Mouse (Mus musculus) urinary bladder, adult 18-20 months (tissue): ENCODE measurements around the gene Cntn4.

Experiments
- DNase-seq, 2 experiments: peaks; one replicate each; pipeline ENCODE4 v3.0.0; 2022; ENCODE audit warnings: low spot score in 2 of 2, mixed read lengths in 2 of 2

Gene Cntn4

DNA sequence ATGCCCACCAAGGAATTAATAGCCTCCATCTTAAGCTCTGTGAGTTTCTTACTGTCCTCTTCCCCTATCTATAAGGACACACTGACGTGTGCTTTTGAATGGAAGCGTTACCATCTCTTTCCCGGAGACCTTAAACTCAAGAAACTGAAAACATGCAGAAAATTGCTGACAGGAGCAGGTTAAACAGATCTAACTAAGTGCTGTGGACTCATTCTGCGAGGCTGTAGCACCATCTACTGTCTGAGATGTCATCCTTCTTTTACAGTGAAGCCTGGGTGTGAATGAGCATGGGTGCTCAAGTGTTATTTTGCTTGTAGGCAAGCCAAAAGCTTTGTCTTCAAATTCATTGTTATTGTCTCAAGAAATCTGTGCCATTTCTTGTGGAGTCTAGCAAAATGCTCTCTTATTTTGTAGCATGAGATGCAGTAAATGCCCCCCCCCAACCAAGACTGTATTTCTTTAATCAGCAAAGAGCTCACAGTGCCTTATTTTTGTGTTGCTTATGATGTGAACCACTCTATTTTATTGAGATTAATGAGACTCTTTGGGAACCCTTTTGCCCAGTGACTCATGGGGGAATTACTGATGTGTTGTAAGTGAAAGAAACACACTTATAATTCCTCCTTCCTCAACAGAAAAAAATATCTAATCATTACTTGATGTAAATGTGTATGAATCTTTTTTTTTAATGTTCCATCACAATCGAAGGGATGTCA lies 968.2 kb downstream of the Cntn4 start:
- peak in 1 of 2 experiments; percentile 13 for DNase-seq

DNA sequence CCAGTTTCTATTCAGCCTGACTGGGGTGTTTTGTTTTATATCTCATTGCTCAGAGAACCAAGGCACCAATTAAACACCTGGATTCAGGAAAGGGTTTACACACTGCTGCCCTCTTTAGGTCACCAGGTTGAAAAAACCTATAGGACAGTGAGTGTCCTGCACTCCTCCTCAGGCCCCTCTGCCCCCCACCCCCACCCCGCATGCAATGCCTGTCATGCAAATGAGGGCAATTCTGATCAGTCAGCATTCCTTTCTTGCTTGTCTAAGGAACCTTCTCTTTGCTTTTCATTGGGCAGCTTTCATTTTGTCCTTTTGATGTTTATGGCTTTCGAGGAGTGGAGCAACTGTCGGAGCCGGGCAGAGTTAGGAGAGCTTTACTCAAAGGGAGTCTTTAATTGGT lies 969.5 kb downstream of the Cntn4 start:
- DNase-seq, result no peak

DNA sequence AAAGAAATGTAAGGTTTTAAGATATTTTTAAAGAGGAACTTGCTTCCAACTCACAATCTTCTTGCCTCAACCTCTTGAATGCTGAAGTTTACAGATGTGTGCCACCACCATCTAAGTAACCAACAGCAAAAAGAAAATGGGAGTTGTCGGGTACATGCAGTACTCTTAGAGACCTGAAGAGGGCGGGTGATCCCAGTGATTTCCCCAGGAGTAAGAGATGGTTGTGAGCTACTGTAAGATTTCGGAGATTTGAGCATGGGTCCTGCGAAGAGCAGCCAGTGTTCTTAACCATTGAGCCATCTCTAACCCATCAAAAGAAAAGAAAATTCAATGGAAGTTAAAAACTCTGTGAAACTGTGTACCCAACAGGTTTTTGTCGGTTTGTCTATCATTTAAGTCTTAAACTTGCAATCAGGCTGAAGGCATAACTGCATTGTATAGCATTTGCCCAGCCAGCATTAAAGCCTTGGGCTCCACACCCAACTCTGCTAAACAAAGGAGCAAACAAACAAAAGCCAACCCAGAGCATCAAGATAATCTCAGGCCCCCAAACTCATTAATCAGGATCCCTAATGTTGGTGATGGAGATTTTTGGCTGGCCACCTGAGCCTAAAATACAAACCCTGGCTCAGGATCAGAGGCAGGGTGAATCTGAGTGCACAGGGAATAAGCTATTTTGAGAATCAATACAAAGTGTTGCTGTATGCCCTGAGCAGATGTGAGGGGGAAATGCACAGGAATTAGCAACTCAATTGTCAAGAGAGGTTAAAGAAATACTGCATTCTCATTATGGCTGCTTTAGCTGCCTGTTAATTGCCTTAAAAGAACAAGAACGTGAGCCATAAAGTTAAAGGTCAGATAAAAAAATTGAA lies 986.6 kb downstream of the Cntn4 start:
- peak; percentile 6 to 30 for DNase-seq

DNA sequence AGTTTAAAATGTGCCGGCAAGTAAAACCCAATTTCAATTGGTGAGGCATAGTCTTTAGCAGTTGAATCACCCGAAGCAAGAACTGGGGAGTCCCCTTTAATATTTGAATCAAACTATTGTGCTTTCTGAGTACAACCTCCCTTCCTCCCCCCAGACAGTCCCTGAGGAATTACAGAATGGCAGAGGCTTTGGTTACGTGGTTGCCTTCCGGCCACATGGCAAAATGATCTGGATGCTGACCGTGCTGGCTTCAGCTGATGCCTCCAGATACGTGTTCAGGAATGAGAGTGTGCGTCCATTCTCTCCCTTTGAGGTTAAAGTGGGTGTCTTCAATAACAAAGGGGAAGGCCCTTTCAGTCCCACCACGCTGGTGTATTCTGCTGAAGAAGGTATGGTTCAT lies 998.1 kb downstream of the Cntn4 start:
- DNase-seq, result no peak

DNA sequence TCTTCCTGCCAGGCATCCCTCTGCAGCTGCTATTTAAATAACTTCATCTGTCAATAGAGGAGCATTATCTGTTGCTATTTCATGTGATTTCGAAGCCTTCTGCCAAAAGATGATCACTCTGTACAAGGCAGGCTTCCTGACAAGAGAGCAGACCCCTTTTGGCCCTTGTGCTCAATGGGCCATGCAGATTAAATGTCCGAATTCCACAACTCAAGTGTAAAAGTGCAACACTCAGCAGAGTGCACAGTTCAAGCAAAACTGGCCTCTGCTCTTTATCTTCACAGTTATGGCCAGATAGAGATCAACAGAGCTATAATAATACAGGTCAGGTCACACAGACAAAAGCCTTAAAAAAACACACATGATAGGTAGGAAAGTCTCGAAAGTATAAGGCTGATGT lies 1024.5 kb downstream of the Cntn4 start:
- no peak for DNase-seq

DNA sequence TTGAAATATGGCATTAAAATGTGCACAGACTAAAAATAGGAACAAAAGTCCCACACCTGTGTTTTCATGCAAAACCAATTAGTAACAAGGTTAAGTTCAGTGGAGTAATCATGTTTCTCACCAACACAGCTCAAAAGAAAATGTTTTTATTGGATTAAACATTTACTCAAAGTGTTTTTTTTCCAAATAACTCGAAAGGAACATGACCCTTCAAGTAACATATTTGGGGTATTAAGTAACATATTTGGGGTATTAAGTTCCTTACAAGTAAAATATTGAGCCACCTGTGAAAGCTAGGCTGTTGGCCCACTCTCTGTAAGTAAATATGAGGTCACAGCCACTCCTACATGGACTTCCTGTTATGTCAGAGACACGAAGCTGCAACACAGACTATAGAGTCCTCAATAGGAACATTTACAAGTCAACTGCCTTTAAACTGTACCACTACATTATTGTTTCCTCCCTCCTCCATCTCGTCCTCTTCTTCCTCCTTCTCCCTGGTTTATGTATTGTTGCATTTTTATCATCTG lies 1028.1 kb downstream of the Cntn4 start:
- DNase-seq, result no peak

- no peak for DNase-seq
Observed at GRCm38 (mm10) chr6:106725642-106726041, 1048.2 kb downstream of the Cntn4 start.

DNA sequence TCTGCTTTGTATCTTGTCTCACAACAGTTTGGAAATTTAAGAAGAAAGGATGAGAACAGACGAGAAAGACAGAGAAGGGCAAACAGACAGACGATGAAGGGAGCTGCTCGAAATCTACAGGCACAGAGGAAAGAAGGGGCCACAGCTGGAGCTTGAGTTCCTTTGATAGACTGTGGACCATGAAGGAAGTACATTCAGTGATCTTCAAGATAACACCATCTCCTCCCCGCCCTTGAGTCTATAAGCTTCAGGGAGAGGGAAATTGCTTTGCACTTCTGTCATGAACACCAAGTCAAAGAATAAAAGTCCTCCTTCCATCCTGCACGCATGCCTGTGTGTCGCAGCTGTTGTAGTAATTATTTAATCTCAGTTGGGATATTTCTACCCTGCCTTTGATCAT lies 1048.6 kb downstream of the Cntn4 start:
- no peak for DNase-seq

- DNase-seq, result no peak
Observed at GRCm38 (mm10) chr6:106727703-106728102, 1050.2 kb downstream of the Cntn4 start.

- no peak for DNase-seq
Observed at GRCm38 (mm10) chr6:106729682-106730314, 1052.3 kb downstream of the Cntn4 start.

GRCm38 (mm10) chr6:106732563-106732962 lies 1055.1 kb downstream of the Cntn4 start:
- no peak for DNase-seq

GRCm38 (mm10) chr6:106738229-106738628 lies 1060.8 kb downstream of the Cntn4 start:
- no peak for DNase-seq

- DNase-seq, result no peak
Observed at GRCm38 (mm10) chr6:106740244-106740825, 1062.9 kb downstream of the Cntn4 start.

DNA sequence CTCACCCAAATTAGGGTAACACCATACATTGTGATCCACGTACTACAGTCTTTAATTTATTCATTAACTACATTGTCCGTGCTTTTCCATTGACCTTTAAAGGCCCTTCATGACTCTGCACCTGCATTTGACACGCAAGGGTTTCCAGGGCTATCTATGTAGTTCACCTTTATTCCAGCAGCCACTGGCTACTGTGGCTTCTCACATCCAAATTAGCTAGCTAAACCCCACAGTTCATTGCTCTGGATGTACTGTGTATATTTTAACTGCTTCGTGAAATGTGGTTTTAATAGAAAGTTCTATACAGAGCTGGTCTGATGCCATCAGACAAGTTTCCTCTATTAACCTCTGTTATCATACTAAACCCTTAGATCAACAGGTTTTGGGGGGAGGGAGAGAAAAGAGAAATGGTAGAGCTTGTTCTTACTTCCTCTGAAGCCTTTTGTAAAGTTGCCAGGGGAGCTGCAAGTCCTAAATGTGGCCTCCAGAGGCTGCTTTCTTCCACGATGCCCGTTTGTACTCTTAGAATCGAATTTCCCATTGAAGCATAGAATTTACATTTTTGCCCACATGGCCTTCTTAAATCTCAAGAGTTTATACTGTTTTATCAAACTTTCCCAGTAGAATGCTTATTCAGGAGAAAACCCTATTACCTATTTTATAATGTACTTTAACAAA lies 1066.2 kb downstream of the Cntn4 start:
- DNase-seq, result no peak

GRCm38 (mm10) chr6:106745673-106746394 lies 1068.4 kb downstream of the Cntn4 start:
- DNase-seq, result no peak

- DNase-seq, result no peak
Observed at GRCm38 (mm10) chr6:106747251-106747650, 1069.8 kb downstream of the Cntn4 start.

DNA sequence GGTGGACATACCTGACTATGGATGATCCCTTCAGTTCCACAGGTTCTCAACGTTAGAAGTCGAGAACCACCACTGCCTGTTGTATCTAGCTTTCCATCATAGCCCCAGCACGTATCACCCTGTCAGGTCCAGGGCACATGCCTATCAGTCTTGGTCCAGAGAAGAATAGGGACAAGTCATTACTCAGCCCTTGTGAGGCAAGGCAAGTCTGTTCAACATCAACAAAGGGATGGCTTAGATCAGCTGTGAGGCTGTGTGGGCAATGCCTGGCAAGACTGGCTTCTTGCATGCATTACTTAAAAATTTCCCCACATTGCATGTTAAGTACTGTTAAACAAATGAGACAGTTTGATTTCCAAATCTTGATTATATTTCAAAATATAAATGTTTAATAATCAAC lies 1070.3 kb downstream of the Cntn4 start:
- no peak for DNase-seq
